Mouse (Mus musculus): ENCODE results near the gene Trim7.
"Not testable (repeated sequence)": the region's sequence is repeated elsewhere in the genome, so short reads cannot be mapped to it uniquely, and the experiment has no call there.

Gene Trim7

GRCm38 (mm10) chr11:48850240-48850639 lies 24.3 kb downstream of the Trim7 start:
- no peak for DNase-seq (ENCODE audit: low spot score)

- no peak for DNase-seq (ENCODE audit: low spot score)
Measured at GRCm38 (mm10) chr11:48851270-48851995, 25.5 kb downstream of the Trim7 start.

- no peak for DNase-seq (ENCODE audit: low spot score)
Measured at GRCm38 (mm10) chr11:48852190-48852589, 26.2 kb downstream of the Trim7 start.

- DNase-seq (ENCODE audit: low spot score): no peak
Measured at GRCm38 (mm10) chr11:48852624-48853473, 26.9 kb downstream of the Trim7 start.

GRCm38 (mm10) chr11:48853474-48854180 lies 27.7 kb downstream of the Trim7 start:
- DNase-seq (ENCODE audit: low spot score): peak; percentile 83

- no peak for DNase-seq (ENCODE audit: low spot score)
Measured at GRCm38 (mm10) chr11:48859014-48859413, 33.1 kb downstream of the Trim7 start.

- DNase-seq (ENCODE audit: low spot score): no peak
Measured at GRCm38 (mm10) chr11:48862784-48863319, 36.9 kb downstream of the Trim7 start.

GRCm38 (mm10) chr11:48863808-48864207 lies 37.9 kb downstream of the Trim7 start:
- no peak for DNase-seq (ENCODE audit: low spot score)

- no peak for DNase-seq (ENCODE audit: low spot score)
Measured at GRCm38 (mm10) chr11:48866481-48866880, 40.5 kb downstream of the Trim7 start.

- no peak for DNase-seq (ENCODE audit: low spot score)
Measured at GRCm38 (mm10) chr11:48869380-48870110, 43.6 kb downstream of the Trim7 start.

GRCm38 (mm10) chr11:48870781-48871180 lies 44.8 kb downstream of the Trim7 start:
- DNase-seq (ENCODE audit: low spot score): no peak

GRCm38 (mm10) chr11:48871201-48871772 lies 45.3 kb downstream of the Trim7 start, which contains the start of gene Irgm1:
Irgm1 (minus strand) TSS chr11:48871683.
- DNase-seq (ENCODE audit: low spot score): peak; percentile 70

GRCm38 (mm10) chr11:48871817-48872541 lies 46.0 kb downstream of the Trim7 start:
- peak; percentile 49 for DNase-seq (ENCODE audit: low spot score)

GRCm38 (mm10) chr11:48872695-48873300 lies 46.9 kb downstream of the Trim7 start:
- DNase-seq (ENCODE audit: low spot score): no peak

GRCm38 (mm10) chr11:48873591-48874290 lies 47.8 kb downstream of the Trim7 start:
- DNase-seq (ENCODE audit: low spot score): no peak

GRCm38 (mm10) chr11:48874465-48874864 lies 48.5 kb downstream of the Trim7 start:
- no peak for DNase-seq (ENCODE audit: low spot score)

- not testable (repeated sequence) for DNase-seq (ENCODE audit: low spot score)
Measured at GRCm38 (mm10) chr11:48875343-48875837, 49.5 kb downstream of the Trim7 start.

- no peak for DNase-seq (ENCODE audit: low spot score)
Measured at GRCm38 (mm10) chr11:48876680-48877079, 50.7 kb downstream of the Trim7 start.

- no peak for DNase-seq (ENCODE audit: low spot score)
Measured at GRCm38 (mm10) chr11:48898812-48899431, 73.0 kb downstream of the Trim7 start.
